Mouse (Mus musculus): Measurements from ENCODE around the gene Ncbp2.
A peak's percentile ranks its signal among the peaks of the same experiment; 100 is the strongest.

The Ncbp2 gene

GRCm38 (mm10) chr16:31948345-31948774, at the start of gene Ncbp2, which contains the start of gene 0610012G03Rik:
Ncbp2 (plus strand) TSS chr16:31948513.
0610012G03Rik (minus strand) TSS chr16:31948494.
- DNase-seq (ENCODE audit: low read depth) = peak; percentile 95

DNA sequence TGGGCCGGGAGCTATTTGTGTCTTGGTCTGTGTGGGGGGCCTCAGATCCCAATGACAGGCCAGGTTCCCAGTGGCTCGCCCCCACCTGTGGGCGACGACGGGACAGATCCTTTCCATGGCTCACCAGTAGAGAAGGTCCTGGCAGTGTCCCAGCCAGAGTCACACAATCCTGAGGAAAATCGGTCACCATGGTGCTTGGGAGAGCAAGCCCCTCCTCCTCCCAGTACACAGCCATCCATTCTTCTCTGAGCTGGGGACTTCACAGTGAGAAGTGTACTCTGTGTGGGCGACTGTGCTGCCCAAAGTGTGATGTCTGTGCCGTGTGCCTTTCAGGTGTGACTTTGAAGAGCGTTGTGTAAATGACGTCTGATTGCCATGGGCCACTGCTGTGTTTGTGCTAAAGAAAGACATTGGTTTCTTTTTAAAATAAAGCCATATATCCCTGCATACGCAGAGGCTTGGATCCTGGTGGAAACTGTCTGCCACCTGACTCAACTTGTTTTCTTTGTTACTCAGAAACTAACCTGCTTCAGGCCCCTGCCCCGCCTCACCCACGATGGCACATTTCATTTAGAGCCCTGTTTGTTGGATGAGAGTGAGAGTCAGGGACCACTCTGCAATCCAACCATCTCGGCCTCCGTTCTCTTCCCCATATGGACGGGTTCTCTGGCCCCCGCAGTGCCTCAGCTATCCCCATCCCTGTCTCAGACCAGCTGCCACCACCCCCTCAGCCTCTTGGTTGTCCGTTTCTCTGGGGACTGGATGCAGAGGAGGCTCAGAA, 49.6 kb upstream of the Ncbp2 start:
- no peak for DNase-seq (ENCODE audit: low read depth)

GRCm38 (mm10) chr16:31901886-31902285, 46.4 kb upstream of the Ncbp2 start:
- DNase-seq (ENCODE audit: low read depth) = no peak

- no peak for DNase-seq (ENCODE audit: low read depth)
Measured at GRCm38 (mm10) chr16:31903239-31903638, 45.1 kb upstream of the Ncbp2 start.

DNA sequence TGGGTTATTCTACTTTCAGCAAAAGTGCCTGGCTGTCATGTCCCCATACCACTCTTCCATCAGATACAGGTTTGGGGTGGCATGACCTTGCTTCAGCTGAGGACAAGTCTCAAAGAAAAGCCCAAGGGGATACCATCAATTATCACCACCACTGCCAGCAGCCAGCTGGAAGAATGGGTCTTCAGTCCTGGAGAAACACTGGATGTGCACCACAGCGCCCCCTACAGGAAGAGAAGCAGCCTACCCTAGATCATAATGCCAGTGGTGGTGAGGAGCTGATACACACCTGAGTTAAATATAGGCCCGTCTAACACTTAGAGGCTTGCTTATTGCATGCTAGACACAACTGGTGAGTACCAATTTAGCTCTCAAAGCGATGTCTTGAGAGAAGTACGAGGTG, 43.0 kb upstream of the Ncbp2 start:
- peak; percentile 18 for DNase-seq (ENCODE audit: low read depth)

- DNase-seq (ENCODE audit: low read depth) = no peak
Measured at GRCm38 (mm10) chr16:31905891-31906825, 42.2 kb upstream of the Ncbp2 start.

DNA sequence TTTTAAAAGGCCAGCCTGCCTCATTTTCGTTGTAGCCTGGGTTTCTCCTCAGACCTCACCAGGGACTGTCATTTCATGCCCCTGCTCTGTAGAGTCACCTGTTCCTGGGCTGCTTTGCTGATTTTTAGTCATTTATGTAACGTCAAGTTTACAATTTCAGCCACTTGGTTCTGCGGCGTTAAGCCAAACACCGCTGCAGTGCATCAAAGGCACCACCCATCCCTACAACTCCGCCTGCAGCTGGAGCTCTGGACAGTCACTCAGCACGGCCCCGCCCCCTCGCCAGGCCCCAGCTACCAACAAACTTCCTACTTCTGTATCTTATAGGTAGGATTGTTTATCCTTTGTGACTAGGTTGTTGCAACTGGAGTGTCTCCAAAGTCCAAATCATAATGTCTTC, 41.4 kb upstream of the Ncbp2 start:
- no peak for DNase-seq (ENCODE audit: low read depth)

DNA sequence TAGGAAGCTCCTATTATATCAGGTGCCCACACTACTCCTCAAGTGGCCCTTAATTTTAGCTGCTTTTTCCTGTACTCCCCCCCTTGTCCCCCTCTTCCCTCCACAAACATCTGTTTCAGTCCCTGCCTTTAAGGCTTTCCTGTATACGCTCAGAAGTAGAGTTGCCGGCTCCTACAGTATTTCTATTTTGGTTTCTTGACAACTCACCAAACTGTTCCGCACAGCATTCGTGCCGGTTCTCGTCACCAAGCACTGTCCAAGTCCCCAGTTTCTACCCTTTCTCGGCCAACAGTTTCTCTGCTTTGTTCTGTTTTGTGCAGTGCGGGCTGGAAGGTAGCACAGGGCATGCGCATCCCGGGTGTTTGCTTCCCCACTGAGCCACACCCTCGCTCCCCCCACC, 39.4 kb upstream of the Ncbp2 start:
- DNase-seq (ENCODE audit: low read depth) = no peak

DNA sequence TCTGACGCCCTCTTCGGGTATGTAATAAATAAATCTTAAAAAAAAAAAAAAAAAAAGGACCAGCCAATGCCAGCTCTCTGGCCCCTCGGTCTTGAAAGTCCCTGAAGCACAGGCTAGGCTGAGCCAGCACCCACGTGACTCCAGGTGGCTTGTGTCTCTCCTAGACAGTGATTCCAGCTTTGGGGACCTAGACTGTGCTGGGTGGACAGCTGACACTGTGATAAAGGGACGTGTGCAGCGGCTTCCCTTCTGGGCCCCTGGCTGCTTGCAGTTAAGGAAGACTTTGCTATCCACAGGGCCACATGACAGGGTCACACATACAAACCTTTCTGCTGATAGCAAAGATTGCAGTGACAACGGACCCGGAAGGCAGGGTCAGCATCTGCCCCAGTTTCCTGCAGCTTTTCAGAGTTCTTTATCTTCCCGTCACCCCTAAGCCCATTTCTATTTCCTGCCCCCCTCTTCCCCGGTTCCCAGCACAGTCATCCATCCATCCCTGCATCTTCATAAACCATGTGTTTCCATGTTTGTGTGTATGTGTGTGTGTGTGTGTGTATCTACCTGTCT, 37.9 kb upstream of the Ncbp2 start:
- no peak for DNase-seq (ENCODE audit: low read depth)

- no peak for DNase-seq (ENCODE audit: low read depth)
Measured at GRCm38 (mm10) chr16:31917776-31918175, 30.5 kb upstream of the Ncbp2 start.

GRCm38 (mm10) chr16:31918248-31918724, 30.0 kb upstream of the Ncbp2 start:
- peak; percentile 75 for DNase-seq (ENCODE audit: low read depth)

GRCm38 (mm10) chr16:31924368-31924767, 23.9 kb upstream of the Ncbp2 start:
- DNase-seq (ENCODE audit: low read depth) = no peak

- no peak for DNase-seq (ENCODE audit: low read depth)
Measured at GRCm38 (mm10) chr16:31926091-31926490, 22.2 kb upstream of the Ncbp2 start.

DNA sequence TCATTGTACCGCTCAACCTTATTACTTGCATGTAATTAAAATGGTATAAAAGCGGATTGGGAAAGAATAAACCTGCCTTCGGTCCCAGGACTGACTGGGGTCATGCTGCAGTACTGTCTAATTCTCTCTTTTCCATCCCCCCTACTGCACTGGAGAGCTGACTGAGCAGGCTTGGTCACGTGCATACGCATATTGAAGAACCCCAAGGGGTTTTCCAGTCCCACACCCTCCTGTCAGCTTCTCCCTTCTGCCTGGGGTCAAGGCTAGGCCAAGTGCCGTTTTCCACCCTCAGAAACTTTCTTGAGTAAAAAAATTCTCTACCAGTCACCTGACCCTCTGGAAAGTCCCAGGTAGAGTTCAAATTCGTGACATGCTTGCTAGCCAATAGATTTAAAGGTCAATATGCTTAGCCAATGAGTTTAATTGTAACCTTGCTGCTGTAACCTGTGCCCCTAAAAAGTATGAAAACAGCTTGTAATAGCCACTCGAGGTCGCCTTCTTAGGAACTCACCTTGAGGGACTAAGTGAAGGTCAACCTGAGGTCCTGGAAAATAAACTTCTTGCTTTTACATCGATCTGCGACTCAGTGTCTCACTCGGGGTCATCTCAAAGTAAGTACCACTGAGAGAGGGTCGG, 21.6 kb upstream of the Ncbp2 start:
- no peak for DNase-seq (ENCODE audit: low read depth)

DNA sequence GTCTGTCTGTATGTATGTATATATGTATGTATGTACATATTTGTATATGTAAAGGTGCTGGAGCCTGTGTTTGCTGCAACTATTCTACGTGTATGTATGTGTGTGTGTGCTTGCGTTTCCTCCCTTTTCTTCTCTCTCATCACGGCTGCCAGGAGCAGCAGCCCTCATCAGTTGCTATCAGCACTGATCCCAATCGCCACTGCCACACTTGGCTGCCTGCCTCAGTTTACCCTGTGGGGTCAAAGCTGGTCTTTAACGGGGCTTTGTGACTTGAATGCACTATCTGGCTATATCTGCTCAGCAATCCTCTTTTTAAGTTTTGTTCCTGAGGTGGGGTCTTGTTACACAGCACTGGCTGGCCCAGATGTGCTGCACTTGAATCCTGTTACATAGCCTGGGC, 20.9 kb upstream of the Ncbp2 start:
- DNase-seq (ENCODE audit: low read depth) = no peak

DNA sequence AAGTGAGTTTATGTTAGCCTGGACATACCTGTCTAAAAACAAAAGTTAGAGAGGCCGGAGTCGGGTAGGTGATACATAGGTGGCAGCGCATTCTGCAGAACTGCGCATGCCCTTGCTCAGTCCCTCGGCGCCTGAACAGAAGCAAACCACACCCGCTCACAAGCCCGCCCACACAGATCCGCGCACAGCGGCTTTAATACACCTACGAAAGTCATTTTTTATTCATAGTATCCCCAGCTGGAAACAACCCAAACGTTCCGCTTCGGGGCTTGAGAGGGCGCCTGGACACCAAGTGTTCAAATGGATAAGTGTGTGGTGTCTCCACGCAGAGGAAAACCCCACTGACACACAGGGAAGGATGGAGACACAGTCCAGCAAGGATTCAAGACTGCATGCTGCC, 17.0 kb upstream of the Ncbp2 start:
- no peak for DNase-seq (ENCODE audit: low read depth)

- DNase-seq (ENCODE audit: low read depth) = no peak
Measured at GRCm38 (mm10) chr16:31932255-31932654, 16.1 kb upstream of the Ncbp2 start.

DNA sequence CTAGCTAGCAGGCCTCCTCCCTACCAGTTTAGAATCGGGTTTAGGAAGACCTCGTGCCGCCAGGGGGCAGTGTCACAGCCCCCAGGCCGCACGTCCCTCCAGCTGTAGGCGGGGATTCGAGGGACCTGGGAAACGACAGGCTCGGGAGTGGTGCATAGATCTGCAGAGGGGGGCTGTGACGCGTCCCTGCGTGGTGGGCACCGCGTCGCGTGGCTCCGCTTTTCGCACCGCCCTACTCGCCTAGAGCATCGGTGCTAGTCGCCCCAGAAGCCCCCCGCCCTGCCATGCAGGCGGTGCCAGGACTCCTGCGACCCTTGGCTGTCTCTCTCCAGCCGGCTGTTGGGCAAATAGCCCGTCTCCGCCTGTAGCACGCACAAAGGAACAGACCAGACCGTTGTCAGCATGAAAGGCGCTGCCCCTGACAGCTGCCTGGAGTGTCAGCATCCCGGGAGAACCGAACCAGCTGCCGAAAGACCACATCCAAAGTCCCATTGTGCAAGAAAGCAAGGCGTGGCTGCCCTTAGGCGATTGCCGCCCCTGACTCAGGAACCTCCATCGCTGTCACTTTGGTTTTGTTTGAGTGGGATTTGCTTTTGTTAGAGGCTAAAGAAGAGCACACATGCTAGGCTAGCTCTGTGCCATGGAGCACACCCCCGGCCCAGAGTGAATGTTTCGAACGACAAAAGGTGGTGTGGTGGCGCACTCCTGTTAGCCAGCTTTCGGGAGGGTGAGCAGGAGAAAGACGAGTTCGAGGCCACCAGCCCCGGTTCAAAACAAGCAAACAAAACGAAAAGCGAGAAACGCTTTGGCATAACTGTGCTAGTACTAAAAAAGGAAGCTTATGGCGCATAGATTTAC, 15.2 kb upstream of the Ncbp2 start:
- DNase-seq (ENCODE audit: low read depth) = peak; percentile 83

- DNase-seq (ENCODE audit: low read depth) = no peak
Measured at GRCm38 (mm10) chr16:31933751-31934549, 14.4 kb upstream of the Ncbp2 start, which contains the start of gene Pigz. Pigz (plus strand) TSS chr16:31933851.

DNA sequence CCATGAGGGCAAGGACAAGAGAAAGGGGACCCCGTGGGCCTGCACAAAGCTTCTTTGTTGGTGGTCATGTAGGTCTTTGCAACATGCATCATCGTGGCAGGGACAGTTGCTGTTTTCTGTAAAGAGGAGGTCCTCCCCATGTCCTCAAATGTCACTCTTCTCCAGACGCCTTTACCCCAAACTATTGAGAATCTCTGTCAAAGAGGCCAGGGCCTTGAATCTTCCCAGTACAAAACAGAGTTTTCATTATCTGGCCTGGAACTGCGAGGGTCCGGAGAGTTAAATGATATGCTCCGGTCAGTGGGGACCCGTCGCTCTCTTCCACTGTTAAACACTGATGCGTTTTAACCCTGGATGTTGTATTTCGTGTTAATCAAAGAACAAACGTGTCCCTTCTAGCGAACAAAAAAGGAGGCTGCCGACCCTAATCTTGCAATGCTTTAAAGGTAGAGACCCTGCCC, 13.7 kb upstream of the Ncbp2 start:
- DNase-seq (ENCODE audit: low read depth) = no peak
